Mouse (Mus musculus) midbrain, embryonic 15.5 days (tissue): Measurements from ENCODE around the gene Birc2. TPM values are rescaled to one million over a fixed set of nuclear protein-coding genes. Genes with fewer than 3 reads are reported as not detected.

Experiments
- ATAC-seq: fragments of 200-750 bp; cut with Nextera tagmentation; replicated peaks from 2 replicates; pipeline ENCODE4 v1.8.0; 2017; ENCODE audit warnings: moderate TSS enrichment
- H3K27ac ChIP-seq: fragments of 300-500 bp; sonication (generic); 2 replicates; pipeline ENCODE4 v1.5.1; 2015; ENCODE audit warnings: mild to moderate bottlenecking, inconsistent platforms
- H3K27me3 ChIP-seq: fragments of 300-500 bp; sonication (generic); replicated peaks from 2 replicates; pipeline ENCODE4 v1.6.1; 2015; ENCODE audit warnings: inconsistent platforms
- H3K36me3 ChIP-seq: fragments of 300-500 bp; sonication (generic); replicated peaks from 2 replicates; pipeline ENCODE4 v1.6.1; 2015; ENCODE audit warnings: inconsistent platforms
- H3K4me1 ChIP-seq: fragments of 300-500 bp; sonication (generic); 2 replicates; pipeline ENCODE4 v1.6.1; 2015; ENCODE audit warnings: inconsistent platforms
- H3K4me2 ChIP-seq: fragments of 300-500 bp; sonication (generic); 2 replicates; pipeline ENCODE4 v1.6.1; 2015; ENCODE audit warnings: inconsistent platforms, mild to moderate bottlenecking, moderate library complexity
- H3K4me3 ChIP-seq: fragments of 300-500 bp; sonication (generic); 2 replicates; pipeline ENCODE4 v1.5.1; 2015; ENCODE audit warnings: mild to moderate bottlenecking, inconsistent platforms
- H3K9ac ChIP-seq: fragments of 300-500 bp; sonication (generic); 2 replicates; pipeline ENCODE4 v1.6.1; 2015; ENCODE audit warnings: mild to moderate bottlenecking, inconsistent platforms
- H3K9me3 ChIP-seq: fragments of 300-500 bp; sonication (generic); 2 replicates; pipeline ENCODE4 v1.6.1; 2016; ENCODE audit warnings: inconsistent platforms
- WGBS: fragments of 180-500 bp; shearing (Covaris S2); methylation state at CpG from one replicate; pipeline ENCODE4 v1.1.7; 2015; ENCODE audit warnings: mixed read lengths; 5-methylcytosine and 5-hydroxymethylcytosine counted together
- polyA plus RNA-seq: library from polyadenylated mRNA; unstranded; fragments of >200 nt; fragmentation: Nextera tagmentation; extraction: Ambion mirVana; gene quantifications from 2 replicates; pipeline ENCODE4 v1.2.1, GENCODE M21; 2015

The Birc2 gene
- polyA plus RNA-seq, 1 experiment from 2014 or later, result 45.5 TPM

DNA sequence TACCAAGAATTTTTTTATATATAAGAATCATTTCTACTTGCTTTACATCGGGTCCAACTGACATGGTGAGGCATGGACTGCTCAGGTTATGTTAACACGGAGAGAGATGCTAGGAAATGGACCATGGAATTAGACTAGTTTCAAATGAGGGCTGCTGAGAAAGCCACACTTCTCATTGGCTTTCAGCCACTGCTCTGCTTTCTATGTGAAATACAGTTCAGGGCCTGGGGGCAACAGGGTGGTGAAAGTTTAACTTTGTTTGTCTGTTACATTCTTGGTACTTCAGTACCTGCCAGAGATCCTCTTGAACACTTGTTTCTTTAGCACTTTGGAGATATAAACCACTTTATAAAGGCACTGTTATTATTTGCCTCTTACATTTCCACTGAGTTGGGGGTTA, 43.3 kb downstream of the Birc2 start:
- H3K27ac ChIP-seq, result no peak overlapping the region
- ATAC-seq, result no peak
- no peaks in the 10 kb centered on the region for H3K9me3 ChIP-seq
- H3K4me3 ChIP-seq, result no peak overlapping the region
- no peaks in the 10 kb centered on the region for H3K4me1 ChIP-seq
- WGBS, result 93% methylated on average over 2 of the region's 2 CpGs
- H3K27me3 ChIP-seq, result no peaks in the 10 kb centered on the region
- no peaks in the 10 kb centered on the region for H3K36me3 ChIP-seq
- H3K4me2 ChIP-seq, result no peak overlapping the region
- no peak overlapping the region for H3K9ac ChIP-seq

DNA sequence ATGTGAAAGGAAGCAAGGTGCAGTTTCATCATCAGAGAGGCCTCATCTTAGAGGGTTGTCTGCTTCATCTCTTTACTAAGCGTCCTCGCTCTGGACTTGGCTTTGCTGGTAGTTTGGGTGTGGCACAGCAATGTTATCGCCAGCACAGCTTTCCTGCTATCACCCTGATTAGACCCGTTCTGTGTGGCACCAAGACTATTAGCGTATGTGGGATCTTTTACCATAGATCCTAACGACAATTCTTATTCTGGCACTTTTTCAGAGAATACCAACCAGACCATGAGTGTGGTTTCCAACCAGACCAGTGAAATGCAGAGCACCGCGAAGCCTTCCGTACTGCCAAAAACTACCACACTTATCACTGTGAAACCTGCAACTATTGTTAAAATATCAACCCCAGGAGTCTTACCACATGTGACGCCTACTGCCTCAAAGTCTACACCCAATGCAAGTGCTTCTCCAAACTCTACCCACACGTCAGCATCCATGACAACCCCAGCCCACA, 46.2 kb downstream of the Birc2 start:
- WGBS, result 95% methylated on average over 11 of the region's 11 CpGs
- Histone ChIP-seq H3K4me3 (no peak overlapping the region), H3K27ac (no peak overlapping the region), H3K9ac (no peak overlapping the region), H3K9me3 (no peaks in the 10 kb centered on the region), H3K4me1 (no peaks in the 10 kb centered on the region), H3K36me3 (no peaks in the 10 kb centered on the region), H3K27me3 (no peaks in the 10 kb centered on the region), H3K4me2 (no peak overlapping the region)
- no peak for ATAC-seq

DNA sequence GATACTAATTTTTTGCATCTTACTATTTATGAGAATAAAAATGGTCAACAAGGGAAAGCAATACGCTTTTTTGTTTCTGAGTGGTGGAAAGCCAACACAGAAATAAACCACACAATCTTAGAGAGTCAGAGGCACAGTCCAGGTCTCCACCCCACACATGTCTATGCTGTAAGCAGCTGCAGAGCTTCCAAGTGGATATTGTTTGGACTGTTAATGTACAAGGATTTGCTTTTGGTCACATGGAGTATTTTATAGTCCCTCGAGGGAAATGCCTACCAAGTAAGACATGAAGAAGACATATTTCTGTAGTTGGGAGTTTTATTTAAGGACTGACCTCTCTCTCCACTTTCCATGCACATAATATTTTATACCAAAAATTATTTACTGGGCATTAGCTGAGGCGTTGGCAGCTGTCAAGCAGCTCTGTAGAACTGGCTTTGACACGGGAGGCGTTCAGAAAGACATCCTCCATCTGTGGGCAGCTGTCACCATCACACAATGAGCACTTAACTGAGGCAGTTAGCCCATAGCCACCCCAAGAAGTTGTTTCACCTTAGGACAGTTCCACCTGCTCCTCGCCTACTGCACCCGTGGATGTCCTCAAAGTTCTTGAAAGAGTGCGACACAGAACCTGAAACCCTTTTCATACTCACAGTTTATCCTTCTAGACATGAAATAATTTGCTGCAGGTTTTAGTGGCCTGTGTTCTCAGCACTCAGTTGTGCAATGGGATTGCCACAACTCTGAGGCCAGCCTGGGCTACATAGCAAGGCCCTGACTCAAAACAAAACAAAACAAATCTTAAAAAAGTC, 46.9 kb downstream of the Birc2 start:
- no peak for ATAC-seq
- H3K36me3 ChIP-seq, result no peaks in the 10 kb centered on the region
- no peak overlapping the region for H3K27ac ChIP-seq
- 92% methylated on average over 8 of the region's 8 CpGs for WGBS
- no peak overlapping the region for H3K4me2 ChIP-seq
- no peak overlapping the region for H3K4me3 ChIP-seq
- H3K27me3 ChIP-seq, result no peaks in the 10 kb centered on the region
- H3K9ac ChIP-seq, result no peak overlapping the region
- H3K9me3 ChIP-seq, result no peaks in the 10 kb centered on the region
- no peaks in the 10 kb centered on the region for H3K4me1 ChIP-seq

DNA sequence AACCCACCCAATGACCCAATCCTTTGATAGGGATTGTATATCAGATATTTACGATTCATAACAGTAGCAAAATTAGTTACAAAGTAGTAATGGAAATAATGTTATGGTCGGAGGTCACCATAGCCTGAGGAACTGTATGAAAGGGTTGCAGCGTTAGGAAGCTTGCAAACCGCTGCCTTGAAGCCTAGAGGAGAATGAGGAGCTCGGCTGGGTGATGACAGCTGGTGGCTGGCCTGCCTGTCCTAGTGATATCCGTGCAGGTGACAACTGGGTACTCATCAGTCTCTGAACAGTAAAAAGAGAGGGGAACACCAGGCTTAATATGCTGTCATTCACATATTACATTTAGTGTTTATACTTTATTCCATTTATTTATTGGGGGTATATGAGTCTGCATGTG, 48.5 kb downstream of the Birc2 start:
- Histone ChIP-seq H3K9ac (no peak overlapping the region), H3K4me2 (no peak overlapping the region), H3K27me3 (no peaks in the 10 kb centered on the region), H3K4me3 (no peak overlapping the region), H3K27ac (no peak overlapping the region), H3K9me3 (no peaks in the 10 kb centered on the region), H3K4me1 (no peaks in the 10 kb centered on the region), H3K36me3 (no peaks in the 10 kb centered on the region)
- no peak for ATAC-seq
- WGBS, result 88% methylated on average over 6 of the region's 6 CpGs

DNA sequence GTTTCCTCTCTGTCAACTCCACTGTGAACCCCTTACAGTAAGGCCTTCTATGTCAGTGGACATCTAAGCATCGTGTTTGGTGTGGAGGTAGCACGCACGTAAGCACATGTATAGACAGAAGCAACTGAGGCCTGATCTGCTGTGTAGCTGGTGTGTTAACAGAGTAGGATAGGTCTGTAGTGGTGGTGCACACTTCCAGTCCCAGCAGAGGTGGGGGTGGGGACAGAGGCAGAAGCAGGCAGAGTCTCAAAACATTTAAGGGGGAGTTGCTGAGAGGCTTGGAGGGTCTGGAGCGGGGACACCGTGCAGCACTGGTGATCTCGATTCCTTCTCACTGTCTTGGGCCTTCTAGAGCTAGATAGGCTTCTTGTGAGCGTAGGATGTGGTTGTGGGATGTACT, 50.8 kb downstream of the Birc2 start:
- Histone ChIP-seq H3K27ac (no peak overlapping the region), H3K27me3 (no peaks in the 10 kb centered on the region), H3K4me2 (no peak overlapping the region), H3K36me3 (no peaks in the 10 kb centered on the region), H3K9me3 (no peaks in the 10 kb centered on the region), H3K4me1 (no peaks in the 10 kb centered on the region), H3K4me3 (no peak overlapping the region), H3K9ac (no peak overlapping the region)
- 89% methylated on average over 7 of the region's 7 CpGs for WGBS
- ATAC-seq, result no peak

DNA sequence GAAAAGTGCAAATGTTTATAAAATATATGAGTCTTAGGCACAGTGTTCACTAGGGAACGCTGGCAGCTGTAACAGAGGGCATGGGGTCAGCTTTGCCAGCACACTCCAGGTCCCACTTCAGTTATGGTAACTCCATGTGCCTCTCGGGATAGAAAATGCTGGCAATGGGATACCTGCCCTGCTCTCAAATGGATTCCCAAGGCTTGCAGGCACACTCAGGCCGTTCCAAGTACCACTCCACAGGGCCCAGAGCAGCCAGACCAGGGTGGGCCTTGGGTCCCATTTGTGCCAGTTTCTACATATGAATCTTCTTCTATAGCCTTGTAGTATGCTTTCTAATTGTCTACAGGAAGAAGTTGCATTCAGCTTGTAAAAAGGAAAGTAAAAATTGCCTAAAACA, 51.5 kb downstream of the Birc2 start:
- WGBS, result 88% methylated on average over 3 of the region's 3 CpGs
- no peak for ATAC-seq

DNA sequence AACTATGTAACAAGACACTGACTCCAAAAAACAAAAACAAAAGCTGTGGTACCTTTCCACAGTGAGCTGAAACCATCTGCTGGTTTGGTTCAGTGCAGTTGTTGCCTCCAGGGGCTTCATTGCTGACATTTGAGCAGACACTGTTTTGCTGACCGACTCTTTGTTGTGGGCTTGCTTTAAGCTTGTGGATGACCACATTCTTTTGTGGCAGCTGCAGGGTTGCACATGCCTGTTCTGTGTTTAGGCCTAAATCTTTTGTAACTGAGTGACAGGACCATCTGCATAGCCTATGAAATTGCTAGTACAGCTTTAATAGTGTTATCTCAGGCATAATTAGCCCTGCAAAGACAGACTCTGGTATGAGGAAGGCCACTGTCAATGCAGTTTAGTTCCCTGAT, 52.2 kb downstream of the Birc2 start:
- no peak overlapping the region for H3K9ac ChIP-seq
- H3K4me1 ChIP-seq, result no peaks in the 10 kb centered on the region
- no peak overlapping the region for H3K4me3 ChIP-seq
- 7% methylated on average over 1 of the region's 1 CpGs for WGBS
- no peaks in the 10 kb centered on the region for H3K36me3 ChIP-seq
- ATAC-seq, result peak; percentile 37; the same call in 1 of the 2 replicates
- no peak overlapping the region for H3K27ac ChIP-seq
- no peaks in the 10 kb centered on the region for H3K27me3 ChIP-seq
- no peak overlapping the region for H3K4me2 ChIP-seq
- H3K9me3 ChIP-seq, result no peaks in the 10 kb centered on the region

More for the DNA sequence above, 51.5 kb downstream of the Birc2 start:
- Histone ChIP-seq H3K9me3 (no peaks in the 10 kb centered on the region), H3K4me2 (no peak overlapping the region), H3K27me3 (no peaks in the 10 kb centered on the region), H3K9ac (no peak overlapping the region), H3K27ac (no peak overlapping the region), H3K36me3 (no peaks in the 10 kb centered on the region), H3K4me3 (no peak overlapping the region), H3K4me1 (no peaks in the 10 kb centered on the region)

DNA sequence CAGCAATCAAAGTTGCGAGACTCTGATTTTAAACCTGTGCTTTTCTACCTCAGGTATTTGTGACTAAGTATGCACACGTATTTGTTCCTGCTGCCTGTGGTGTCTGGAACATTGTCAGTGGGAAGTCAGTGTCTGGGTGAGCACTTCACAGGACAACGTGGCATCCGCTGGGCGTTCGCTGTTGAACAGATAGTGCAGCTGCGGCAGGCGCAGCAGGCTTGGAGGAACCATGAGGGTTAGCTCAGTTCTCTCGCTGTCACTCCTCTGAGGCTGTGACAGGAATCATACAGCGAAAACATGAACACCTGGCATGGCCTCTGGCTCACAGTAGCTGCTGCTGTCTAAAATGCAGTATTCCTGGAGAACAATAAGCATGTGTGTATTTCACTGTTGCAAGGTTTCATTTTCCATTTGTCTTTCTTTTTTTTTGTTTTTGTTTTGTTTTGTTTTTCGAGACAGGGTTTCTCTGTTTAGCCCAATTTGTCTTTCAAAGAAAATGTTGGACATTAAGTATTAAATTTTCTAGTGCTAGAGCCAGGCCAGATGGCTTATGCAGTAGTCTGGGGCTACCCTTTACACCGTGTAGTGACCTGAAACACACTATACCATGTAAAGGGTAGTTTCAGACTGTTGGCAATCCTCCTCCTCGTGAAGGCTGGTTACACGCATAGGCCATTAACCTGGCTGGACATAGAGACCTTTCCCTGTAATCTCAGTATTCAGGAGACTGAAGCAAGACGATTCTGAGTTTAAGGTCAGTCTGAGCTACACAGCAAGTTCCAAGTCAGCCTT, 52.8 kb downstream of the Birc2 start:
- no peak overlapping the region for H3K9ac ChIP-seq
- no peaks in the 10 kb centered on the region for H3K27me3 ChIP-seq
- H3K27ac ChIP-seq, result no peak overlapping the region
- H3K4me3 ChIP-seq, result no peak overlapping the region
- 77% methylated on average over 15 of the region's 15 CpGs for WGBS
- no peak overlapping the region for H3K4me2 ChIP-seq
- H3K9me3 ChIP-seq, result no peaks in the 10 kb centered on the region
- no peaks in the 10 kb centered on the region for H3K36me3 ChIP-seq
- 0 out of 2 replicates have a peak, but pooled peaks have one; percentile 10 for ATAC-seq
- no peaks in the 10 kb centered on the region for H3K4me1 ChIP-seq

DNA sequence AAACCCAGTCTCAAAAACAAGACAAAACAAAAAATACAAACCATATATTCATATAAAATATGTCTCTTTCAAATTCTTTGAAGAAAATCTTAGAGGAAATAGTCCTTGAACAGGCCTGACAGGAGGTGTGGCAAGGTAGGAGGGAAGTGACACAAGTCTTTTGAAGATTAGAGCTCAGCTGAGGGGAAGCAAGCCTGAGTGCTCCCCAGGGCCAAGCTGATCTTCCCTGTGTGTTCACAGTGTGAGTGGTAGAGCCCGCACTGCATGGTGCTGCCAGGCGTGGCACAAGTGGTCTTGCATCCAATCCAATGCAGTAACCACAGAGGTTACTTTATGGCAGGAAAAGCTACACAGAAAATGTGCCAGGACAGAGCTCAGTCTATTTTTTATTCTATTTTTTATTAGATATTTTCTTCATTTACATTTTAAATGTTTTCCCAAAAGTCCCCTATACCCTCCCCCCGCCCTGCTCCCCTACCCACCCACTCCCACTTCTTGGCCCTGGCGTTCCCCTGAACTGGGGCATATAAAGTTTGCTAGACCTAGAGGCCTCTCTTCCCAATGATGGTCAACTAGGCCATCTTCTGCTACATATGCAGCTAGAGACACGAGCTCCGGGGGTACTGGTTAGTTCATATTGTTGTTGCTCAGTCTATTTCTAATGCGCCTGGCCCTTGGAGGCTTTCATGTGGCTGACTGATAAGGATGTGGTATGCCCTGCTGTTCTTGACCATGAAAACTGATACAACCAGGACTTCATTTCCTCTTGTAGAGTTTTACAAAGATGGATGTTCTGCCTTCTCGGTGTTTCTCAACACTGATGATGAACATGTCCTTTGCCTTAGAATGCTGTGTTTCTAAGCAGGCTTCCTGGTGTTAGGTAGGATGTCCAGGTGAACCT, 56.4 kb downstream of the Birc2 start:
- 93% methylated on average over 8 of the region's 8 CpGs for WGBS
- Histone ChIP-seq H3K27me3 (no peaks in the 10 kb centered on the region), H3K4me3 (no peak overlapping the region), H3K36me3 (no peaks in the 10 kb centered on the region), H3K4me2 (no peak overlapping the region), H3K9ac (no peak overlapping the region), H3K9me3 (no peaks in the 10 kb centered on the region), H3K27ac (no peak overlapping the region), H3K4me1 (no peaks in the 10 kb centered on the region)
- no peak for ATAC-seq

DNA sequence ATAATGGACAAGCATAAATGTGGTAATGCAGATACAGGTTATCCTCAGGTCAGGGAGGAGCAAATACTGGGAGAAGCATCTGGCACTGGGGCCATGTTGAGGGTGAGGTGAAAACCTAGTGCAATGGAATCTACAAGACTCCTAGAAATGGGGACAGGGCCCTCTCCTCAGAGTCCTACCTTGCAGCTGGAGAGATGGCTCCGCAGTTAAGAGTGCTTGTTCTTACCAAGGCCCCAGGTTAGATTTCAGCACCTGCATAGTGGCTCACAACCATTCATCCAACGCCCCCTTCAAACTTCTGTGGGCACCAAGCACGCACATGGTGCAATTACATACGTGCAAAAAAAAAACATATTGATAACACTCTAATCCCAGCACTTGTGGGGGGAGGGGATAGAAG, 57.1 kb downstream of the Birc2 start:
- H3K4me3 ChIP-seq, result no peak overlapping the region
- H3K9ac ChIP-seq, result no peak overlapping the region
- 94% methylated on average over 4 of the region's 4 CpGs for WGBS
- ATAC-seq, result no peak
- no peak overlapping the region for H3K27ac ChIP-seq
- no peaks in the 10 kb centered on the region for H3K9me3 ChIP-seq
- H3K27me3 ChIP-seq, result no peaks in the 10 kb centered on the region
- no peaks in the 10 kb centered on the region for H3K4me1 ChIP-seq
- no peak overlapping the region for H3K4me2 ChIP-seq
- H3K36me3 ChIP-seq, result no peaks in the 10 kb centered on the region

DNA sequence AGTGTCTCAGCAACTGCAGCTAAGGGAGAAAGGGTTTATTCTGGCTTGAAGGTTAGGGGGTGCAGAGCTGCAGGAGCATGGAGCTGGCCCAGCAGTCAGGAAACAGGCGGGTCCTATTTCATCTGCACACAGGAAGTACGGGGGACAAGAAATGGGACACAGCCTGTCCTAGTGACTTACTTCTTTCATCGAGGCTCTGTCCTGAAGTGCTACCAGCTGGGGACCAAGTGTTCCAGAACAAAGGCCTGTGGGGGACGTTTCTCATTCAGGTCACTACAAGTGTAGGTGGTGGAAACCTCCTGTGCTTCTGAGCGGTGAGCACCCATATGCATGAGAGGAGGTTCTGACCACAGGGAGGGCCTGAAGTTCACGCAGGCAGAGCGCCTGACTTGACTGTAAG, 58.1 kb downstream of the Birc2 start:
- no peak overlapping the region for H3K27ac ChIP-seq
- H3K4me2 ChIP-seq, result no peak overlapping the region
- no peaks in the 10 kb centered on the region for H3K4me1 ChIP-seq
- no peaks in the 10 kb centered on the region for H3K36me3 ChIP-seq
- no peaks in the 10 kb centered on the region for H3K27me3 ChIP-seq
- no peak overlapping the region for H3K4me3 ChIP-seq
- no peak overlapping the region for H3K9ac ChIP-seq
- WGBS, result 85% methylated on average over 7 of the region's 7 CpGs
- no peaks in the 10 kb centered on the region for H3K9me3 ChIP-seq
- ATAC-seq, result no peak

DNA sequence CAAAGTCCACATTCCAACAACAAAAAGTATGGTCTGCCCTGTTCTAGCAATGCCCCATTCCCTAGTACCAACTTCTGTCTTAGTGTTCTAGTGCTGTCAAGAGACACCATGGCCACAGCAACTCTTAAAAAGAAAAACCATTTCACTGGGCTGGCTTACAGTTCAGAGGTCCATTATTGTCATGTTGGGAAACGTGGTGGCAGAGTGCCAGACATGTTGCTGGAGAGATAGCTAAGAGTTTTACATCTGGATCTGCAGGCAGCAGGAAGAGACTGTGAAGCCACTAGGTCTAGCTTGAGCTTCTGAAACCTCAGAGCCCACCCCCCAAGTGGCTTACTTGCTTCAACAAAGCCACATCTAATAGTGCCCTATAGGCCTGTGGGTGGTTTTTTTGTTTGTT, 59.2 kb downstream of the Birc2 start:
- Histone ChIP-seq H3K27ac (no peak overlapping the region), H3K9ac (no peak overlapping the region), H3K4me1 (no peaks in the 10 kb centered on the region), H3K27me3 (no peaks in the 10 kb centered on the region), H3K4me3 (no peak overlapping the region), H3K36me3 (no peaks in the 10 kb centered on the region), H3K4me2 (no peak overlapping the region), H3K9me3 (no peaks in the 10 kb centered on the region)
- ATAC-seq, result no peak
- 80% methylated on average over 1 of the region's 1 CpGs for WGBS
